Mouse (Mus musculus) liver, embryonic 13.5 days (tissue): ENCODE measurements around the gene Fgfr4. TPM values are rescaled to one million over a fixed set of nuclear protein-coding genes. Genes with fewer than 3 reads are reported as not detected.
"Not testable (repeated sequence)": the region's sequence is repeated elsewhere in the genome, so short reads cannot be mapped to it uniquely, and the experiment has no call there.

ENCODE experiments used
- ATAC-seq: fragments of 200-750 bp; cut with Nextera tagmentation; 2 replicates; pipeline ENCODE4 v1.8.0; 2017; ENCODE audit warnings: low read depth, mild to moderate bottlenecking, moderate number of reproducible peaks, moderate library complexity
- DNase-seq: peaks from one replicate; pipeline ENCODE4 v3.0.0; 2022
- H3K27ac ChIP-seq: fragments of 300-500 bp; sonication (generic); 2 replicates; pipeline ENCODE4 v1.5.1; 2015; ENCODE audit warnings: moderate library complexity, mild to moderate bottlenecking, inconsistent platforms
- H3K27me3 ChIP-seq: fragments of 300-500 bp; sonication (generic); 2 replicates; pipeline ENCODE4 v1.6.1; 2015; ENCODE audit warnings: mild to moderate bottlenecking, inconsistent platforms
- H3K36me3 ChIP-seq: fragments of 300-500 bp; sonication (generic); 2 replicates; pipeline ENCODE4 v1.6.1; 2015; ENCODE audit warnings: mild to moderate bottlenecking, inconsistent platforms
- H3K4me1 ChIP-seq: fragments of 300-500 bp; sonication (generic); replicated peaks from 2 replicates; pipeline ENCODE4 v1.6.1; 2015; ENCODE audit warnings: inconsistent platforms
- H3K4me2 ChIP-seq: fragments of 300-500 bp; sonication (generic); 2 replicates; pipeline ENCODE4 v1.6.1; 2015; ENCODE audit warnings: inconsistent platforms, mild to moderate bottlenecking, moderate library complexity
- H3K4me3 ChIP-seq: fragments of 300-500 bp; sonication (generic); replicated peaks from 2 replicates; pipeline ENCODE4 v1.5.1; 2015; ENCODE audit warnings: mild to moderate bottlenecking, inconsistent platforms
- H3K9ac ChIP-seq: fragments of 300-500 bp; sonication (generic); 2 replicates; pipeline ENCODE4 v1.6.1; 2015; ENCODE audit warnings: mild to moderate bottlenecking, inconsistent platforms
- H3K9me3 ChIP-seq: fragments of 300-500 bp; sonication (generic); replicated peaks from 2 replicates; pipeline ENCODE4 v1.6.1; 2016; ENCODE audit warnings: inconsistent platforms
- WGBS: fragments of 180-500 bp; shearing (Covaris S2); methylation state at CpG from one replicate; pipeline ENCODE4 v1.1.7; 2015; ENCODE audit not compliant: insufficient replicate concordance; 5-methylcytosine and 5-hydroxymethylcytosine counted together
- polyA plus RNA-seq: library from polyadenylated mRNA; unstranded; fragments of >200 nt; fragmentation: Nextera tagmentation; extraction: Ambion mirVana; gene quantifications from 2 replicates; pipeline ENCODE4 v1.2.1, GENCODE M21; 2015

Gene Fgfr4
- polyA plus RNA-seq, 1 experiment from 2014 or later = 4.2 TPM

- 73% methylated on average over 11 of the region's 11 CpGs for WGBS
- H3K4me1 ChIP-seq = peaks cover 12% of the 10 kb centered on the region
- no peak for ATAC-seq
- no peak overlapping the region for H3K27ac ChIP-seq
- H3K9me3 ChIP-seq = no peaks in the 10 kb centered on the region
- H3K9ac ChIP-seq = no peak overlapping the region
- H3K36me3 ChIP-seq = no peaks in the 10 kb centered on the region
- no peak overlapping the region for H3K4me2 ChIP-seq
- peaks cover 4% of the 10 kb centered on the region; the same call in 1 of the 2 replicates for H3K27me3 ChIP-seq
- DNase-seq = no peak
- no peak overlapping the region for H3K4me3 ChIP-seq
Observed at GRCm38 (mm10) chr13:55174347-55174746, 21.9 kb downstream of the Fgfr4 start.

- no peaks in the 10 kb centered on the region for H3K36me3 ChIP-seq
- WGBS = 52% methylated on average over 6 of the region's 6 CpGs
- no peak for DNase-seq
Observed at GRCm38 (mm10) chr13:55176265-55176664, 23.8 kb downstream of the Fgfr4 start.

GRCm38 (mm10) chr13:55177903-55178496 lies 25.6 kb downstream of the Fgfr4 start:
- no peak overlapping the region for H3K4me2 ChIP-seq
- no peaks in the 10 kb centered on the region for H3K9me3 ChIP-seq
- no peaks in the 10 kb centered on the region for H3K27me3 ChIP-seq
- peaks cover 19% of the 10 kb centered on the region for H3K4me1 ChIP-seq
- no peaks in the 10 kb centered on the region for H3K36me3 ChIP-seq
- DNase-seq = no peak
- no peak overlapping the region for H3K27ac ChIP-seq
- WGBS = 58% methylated on average over 4 of the region's 4 CpGs
- no peak overlapping the region for H3K4me3 ChIP-seq
- no peak for ATAC-seq
- no peak overlapping the region for H3K9ac ChIP-seq

More at GRCm38 (mm10) chr13:55176265-55176664, 23.8 kb downstream of the Fgfr4 start:
- peaks cover 17% of the 10 kb centered on the region for H3K4me1 ChIP-seq
- H3K9ac ChIP-seq = no peak overlapping the region
- no peak for ATAC-seq
- no peaks in the 10 kb centered on the region for H3K9me3 ChIP-seq
- H3K4me3 ChIP-seq = no peak overlapping the region
- H3K27ac ChIP-seq = no peak overlapping the region
- peaks cover 4% of the 10 kb centered on the region; the same call in 1 of the 2 replicates for H3K27me3 ChIP-seq
- H3K4me2 ChIP-seq = no peak overlapping the region

GRCm38 (mm10) chr13:55178556-55178955 lies 26.1 kb downstream of the Fgfr4 start:
- ATAC-seq = no peak
- Histone ChIP-seq H3K27me3 (no peaks in the 10 kb centered on the region), H3K27ac (no peak overlapping the region), H3K9ac (no peak overlapping the region), H3K4me3 (no peak overlapping the region), H3K4me1 (peaks cover 24% of the 10 kb centered on the region), H3K36me3 (no peaks in the 10 kb centered on the region), H3K4me2 (no peak overlapping the region), H3K9me3 (no peaks in the 10 kb centered on the region)
- DNase-seq = peak; percentile 51
- 39% methylated on average over 2 of the region's 2 CpGs for whole genome bisulfite sequencing

- Histone ChIP-seq H3K4me2 (no peak overlapping the region), H3K9ac (no peak overlapping the region), H3K36me3 (no peaks in the 10 kb centered on the region), H3K4me1 (peaks cover 28% of the 10 kb centered on the region), H3K27ac (no peak overlapping the region), H3K9me3 (no peaks in the 10 kb centered on the region), H3K4me3 (no peak overlapping the region), H3K27me3 (no peaks in the 10 kb centered on the region)
- 80% methylated on average over 3 of the region's 3 CpGs for WGBS
- ATAC-seq (no peak), DNase-seq (no peak)
Observed at GRCm38 (mm10) chr13:55179591-55179990, 27.2 kb downstream of the Fgfr4 start.

- Histone ChIP-seq H3K9ac (peak overlapping the region; percentile 70), H3K36me3 (no peaks in the 10 kb centered on the region), H3K9me3 (no peaks in the 10 kb centered on the region), H3K27ac (peak overlapping the region; percentile 84), H3K4me3 (peak overlapping the region; percentile 53), H3K4me2 (peak overlapping the region; percentile 68), H3K4me1 (peaks cover 28% of the 10 kb centered on the region), H3K27me3 (no peaks in the 10 kb centered on the region)
- DNase-seq (no peak), ATAC-seq (no peak)
- 39% methylated on average over 2 of the region's 2 CpGs for WGBS
Observed at GRCm38 (mm10) chr13:55181786-55182172, 29.3 kb downstream of the Fgfr4 start.

GRCm38 (mm10) chr13:55182173-55182894 lies 29.9 kb downstream of the Fgfr4 start:
- Histone ChIP-seq H3K4me3 (peak overlapping the region; percentile 53), H3K9ac (peak overlapping the region; percentile 70), H3K4me1 (peaks cover 28% of the 10 kb centered on the region), H3K4me2 (peak overlapping the region; percentile 68), H3K36me3 (no peaks in the 10 kb centered on the region), H3K27me3 (no peaks in the 10 kb centered on the region), H3K27ac (peak overlapping the region; percentile 84), H3K9me3 (no peaks in the 10 kb centered on the region)
- WGBS = 9% methylated on average over 23 of the region's 23 CpGs
- DNase-seq = peak; percentile 59
- peak; percentile 89 for ATAC-seq

GRCm38 (mm10) chr13:55183382-55183781 lies 30.9 kb downstream of the Fgfr4 start:
- DNase-seq (no peak), ATAC-seq (0 out of 2 replicates have a peak, but pooled peaks have one; percentile 6)
- Histone ChIP-seq H3K9me3 (no peaks in the 10 kb centered on the region), H3K9ac (no peak overlapping the region), H3K36me3 (no peaks in the 10 kb centered on the region), H3K4me2 (no peak overlapping the region), H3K4me3 (no peak overlapping the region), H3K27ac (no peak overlapping the region), H3K4me1 (peaks cover 28% of the 10 kb centered on the region), H3K27me3 (no peaks in the 10 kb centered on the region)
- 66% methylated on average over 6 of the region's 6 CpGs for WGBS

- H3K36me3 ChIP-seq, H3K9ac ChIP-seq, H3K4me2 ChIP-seq, H3K9me3 ChIP-seq, H3K27ac ChIP-seq, DNase-seq, H3K4me3 ChIP-seq, H3K27me3 ChIP-seq, ATAC-seq: not testable (repeated sequence)
- WGBS = 53% methylated on average over 4 of the region's 9 CpGs
- H3K4me1 ChIP-seq = peaks cover 42% of the 10 kb centered on the region
Observed at GRCm38 (mm10) chr13:55187062-55187461, 34.6 kb downstream of the Fgfr4 start.

GRCm38 (mm10) chr13:55189531-55190107 lies 37.2 kb downstream of the Fgfr4 start:
- Histone ChIP-seq H3K36me3 (no peaks in the 10 kb centered on the region), H3K4me2 (peak overlapping the region; percentile 83), H3K9me3 (no peaks in the 10 kb centered on the region), H3K9ac (peak overlapping the region; percentile 70), H3K27me3 (no peaks in the 10 kb centered on the region), H3K4me3 (peak overlapping the region; percentile 59), H3K4me1 (peaks cover 24% of the 10 kb centered on the region), H3K27ac (peak overlapping the region; percentile 77)
- no peak for DNase-seq
- 4% methylated on average over 12 of the region's 12 CpGs for WGBS
- no peak; the same call in 1 of the 2 replicates for ATAC-seq

GRCm38 (mm10) chr13:55190121-55190868 lies 37.9 kb downstream of the Fgfr4 start:
- Histone ChIP-seq H3K27me3 (no peaks in the 10 kb centered on the region), H3K9me3 (no peaks in the 10 kb centered on the region), H3K27ac (peak overlapping the region; percentile 77), H3K4me3 (peak overlapping the region; percentile 59), H3K36me3 (no peaks in the 10 kb centered on the region), H3K4me1 (peaks cover 24% of the 10 kb centered on the region), H3K4me2 (peak overlapping the region; percentile 83), H3K9ac (peak overlapping the region; percentile 70)
- ATAC-seq (peak; percentile 97), DNase-seq (peak; percentile 94)
- WGBS = under 1% methylated on average over 34 of the region's 34 CpGs
